Mouse (Mus musculus): ENCODE measurements at regions not wholly inside any gene's neighbourhood (a gene's known extent, or its start where the extent isn't known, plus 50 kb on each side); places are given as distances from the start of the nearest gene placed in this dataset.

DNA sequence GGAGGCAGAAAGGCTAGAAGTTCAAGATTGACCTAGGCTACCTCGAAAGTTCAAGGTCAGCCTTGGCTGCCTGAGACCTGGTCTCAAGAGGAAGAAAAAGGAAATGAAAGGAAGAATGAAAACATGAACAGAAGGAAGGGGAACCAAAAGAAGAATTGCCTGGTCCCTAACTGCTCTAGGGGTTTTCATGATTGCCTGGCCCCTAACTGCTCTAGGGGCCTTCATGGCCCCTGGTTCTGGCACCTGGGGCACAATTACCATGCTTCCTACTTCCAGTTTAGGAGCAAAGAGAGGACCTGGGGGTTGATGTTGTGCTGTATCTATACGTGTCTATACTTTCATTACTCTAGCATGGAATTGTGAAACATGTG is 132.8 kb downstream of the Cd24a start:
- no peak for DNase-seq (ENCODE audit: extremely low read depth, low read depth, low spot score)
- TF ChIP-seq POLR2A (IDR thresholded peaks at IDR 0.05; ENCODE audit: extremely low read depth, insufficient read depth, low read length) (no peak), CTCF (IDR thresholded peaks at IDR 0.05; ENCODE audit: low read depth, low read length) (no peak)

DNA sequence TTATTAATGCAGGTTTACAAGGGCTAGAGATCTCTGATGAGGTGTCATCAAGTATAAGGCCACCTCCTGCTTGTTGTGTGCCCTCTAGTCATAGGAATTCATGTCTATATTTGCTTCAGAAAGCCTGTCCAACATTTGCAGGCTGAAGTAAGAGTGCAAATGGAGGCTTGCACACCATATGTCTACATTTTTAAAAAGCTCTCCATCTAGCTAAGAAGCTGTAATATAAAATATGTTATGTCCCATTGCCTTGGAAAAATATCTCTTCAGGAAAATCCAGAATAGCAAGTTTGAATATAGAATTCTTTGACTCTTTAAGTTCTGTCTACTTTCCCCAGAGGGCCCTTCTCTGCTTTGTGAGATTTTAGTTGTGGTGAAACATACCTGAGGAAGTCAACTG is 134.6 kb downstream of the Cd24a start:
- Histone ChIP-seq H3K36me3 (ENCODE audit: control insufficient read depth, insufficient read depth, low read length) (no peaks in the 10 kb centered on the region), H3K9ac (ENCODE audit: low read depth, low read length) (no peak overlapping the region), H3K27ac (replicated peaks; ENCODE audit: insufficient read depth, low read depth, low read length) (no peak overlapping the region), H3K4me1 (ENCODE audit: control insufficient read depth, insufficient read depth, low read length) (peaks cover 17% of the 10 kb centered on the region), H3K27me3 (ENCODE audit: control insufficient read depth, insufficient read depth, low read length) (no peaks in the 10 kb centered on the region), H3K4me3 (ENCODE audit: insufficient read depth, low read depth, low read length) (no peak overlapping the region), H3K79me2 (ENCODE audit: control insufficient read depth, insufficient read depth, low read length) (no peaks in the 10 kb centered on the region)
- no peak for TF ChIP-seq CTCF (IDR thresholded peaks at IDR 0.05; ENCODE audit: low read depth, low read length)
- TF ChIP-seq POLR2A (IDR thresholded peaks at IDR 0.05; ENCODE audit: extremely low read depth, insufficient read depth, low read length) = no peak
- no peak for DNase-seq (ENCODE audit: extremely low read depth, low read depth, low spot score)

More for the DNA sequence above, 132.8 kb downstream of the Cd24a start:
- Histone ChIP-seq H3K79me2 (ENCODE audit: control insufficient read depth, insufficient read depth, low read length) (no peaks in the 10 kb centered on the region), H3K27ac (replicated peaks; ENCODE audit: insufficient read depth, low read depth, low read length) (no peak overlapping the region), H3K9ac (ENCODE audit: low read depth, low read length) (no peak overlapping the region), H3K4me3 (ENCODE audit: insufficient read depth, low read depth, low read length) (no peak overlapping the region), H3K27me3 (ENCODE audit: control insufficient read depth, insufficient read depth, low read length) (no peaks in the 10 kb centered on the region), H3K4me1 (ENCODE audit: control insufficient read depth, insufficient read depth, low read length) (peaks cover 18% of the 10 kb centered on the region), H3K36me3 (ENCODE audit: control insufficient read depth, insufficient read depth, low read length) (no peaks in the 10 kb centered on the region)
- WGBS = 92% methylated on average over 2 of the region's 2 CpGs

DNA sequence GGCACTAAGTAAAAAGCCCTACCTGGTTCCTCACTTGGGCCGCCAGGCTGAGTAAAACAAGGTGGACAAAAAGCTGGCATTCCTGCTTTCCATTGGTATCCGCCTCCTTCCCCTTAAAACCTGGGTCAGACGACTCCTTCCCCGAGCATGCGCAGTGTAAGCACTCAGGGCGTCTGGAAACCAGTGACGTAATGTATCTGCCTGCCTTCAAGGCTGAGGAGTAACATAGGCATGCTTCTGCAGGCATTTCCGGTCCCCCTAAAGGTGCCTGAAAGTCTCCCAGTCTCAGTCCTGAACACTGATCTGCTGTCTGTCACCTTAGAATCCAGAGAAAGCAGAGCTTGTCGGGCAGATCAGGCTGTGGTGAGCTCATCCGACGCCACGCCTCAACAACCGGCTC is 140.7 kb downstream of the Cd24a start:
- Histone ChIP-seq H3K4me1 (ENCODE audit: control insufficient read depth, insufficient read depth, low read length) (no peaks in the 10 kb centered on the region), H3K9ac (ENCODE audit: low read depth, low read length) (no peak overlapping the region), H3K79me2 (ENCODE audit: control insufficient read depth, insufficient read depth, low read length) (no peaks in the 10 kb centered on the region), H3K4me3 (ENCODE audit: insufficient read depth, low read depth, low read length) (no peak overlapping the region), H3K27ac (replicated peaks; ENCODE audit: insufficient read depth, low read depth, low read length) (no peak overlapping the region), H3K36me3 (ENCODE audit: control insufficient read depth, insufficient read depth, low read length) (no peaks in the 10 kb centered on the region), H3K27me3 (ENCODE audit: control insufficient read depth, insufficient read depth, low read length) (no peaks in the 10 kb centered on the region)
- 86% methylated on average over 13 of the region's 13 CpGs for WGBS
- DNase-seq (ENCODE audit: extremely low read depth, low read depth, low spot score) = no peak
- TF ChIP-seq POLR2A (IDR thresholded peaks at IDR 0.05; ENCODE audit: extremely low read depth, insufficient read depth, low read length) (no peak), CTCF (IDR thresholded peaks at IDR 0.05; ENCODE audit: low read depth, low read length) (no peak)

DNA sequence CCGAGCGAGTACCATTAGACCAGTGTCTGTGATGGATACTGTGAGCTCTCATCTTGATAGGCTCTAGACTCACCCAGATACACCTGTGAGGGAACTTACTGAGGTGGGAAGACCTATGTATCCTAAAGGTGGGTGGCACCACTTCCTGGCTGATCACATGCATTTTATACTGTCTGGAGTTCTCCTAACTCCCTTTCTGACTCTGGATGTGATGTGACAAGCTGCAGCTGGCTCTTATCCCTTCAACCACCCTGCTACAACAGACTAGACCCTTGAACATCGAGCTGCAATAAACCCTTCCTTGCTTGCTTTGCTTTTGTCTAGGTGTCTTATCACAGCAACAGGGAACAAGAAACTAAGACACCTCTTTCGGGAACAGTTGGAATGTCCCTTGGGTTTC is 143.3 kb downstream of the Cd24a start:
- H3K27ac ChIP-seq (replicated peaks; ENCODE audit: insufficient read depth, low read depth, low read length) = no peak overlapping the region
- no peaks in the 10 kb centered on the region for H3K79me2 ChIP-seq (ENCODE audit: control insufficient read depth, insufficient read depth, low read length)
- WGBS = 86% methylated on average over 4 of the region's 4 CpGs
- H3K27me3 ChIP-seq (ENCODE audit: control insufficient read depth, insufficient read depth, low read length) = no peaks in the 10 kb centered on the region
- no peaks in the 10 kb centered on the region for H3K4me1 ChIP-seq (ENCODE audit: control insufficient read depth, insufficient read depth, low read length)
- TF ChIP-seq POLR2A (IDR thresholded peaks at IDR 0.05; ENCODE audit: extremely low read depth, insufficient read depth, low read length) (no peak), CTCF (IDR thresholded peaks at IDR 0.05; ENCODE audit: low read depth, low read length) (no peak)
- H3K4me3 ChIP-seq (ENCODE audit: insufficient read depth, low read depth, low read length) = no peak overlapping the region
- no peaks in the 10 kb centered on the region for H3K36me3 ChIP-seq (ENCODE audit: control insufficient read depth, insufficient read depth, low read length)
- DNase-seq (ENCODE audit: extremely low read depth, low read depth, low spot score) = no peak
- no peak overlapping the region for H3K9ac ChIP-seq (ENCODE audit: low read depth, low read length)

DNA sequence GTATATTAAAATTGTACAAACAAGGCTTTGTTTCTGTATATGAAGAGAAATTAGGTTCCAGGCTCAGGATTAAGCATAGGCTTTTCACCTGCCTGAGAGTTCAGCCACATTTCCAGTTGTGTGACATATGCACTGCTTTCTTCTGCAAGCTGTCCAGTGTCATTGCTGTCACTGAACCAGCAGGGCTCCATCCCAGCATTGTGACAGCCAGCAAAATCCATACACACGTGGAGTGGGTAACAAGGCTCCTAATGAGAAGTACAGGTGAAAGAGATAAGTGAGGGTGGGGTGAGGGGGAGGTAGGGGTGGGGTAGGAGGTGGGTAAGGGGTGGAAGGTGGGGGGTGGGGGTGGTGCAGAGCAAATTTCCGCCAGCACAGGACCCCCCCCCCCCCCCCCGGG is 144.1 kb downstream of the Cd24a start:
- Histone ChIP-seq H3K27ac (replicated peaks; ENCODE audit: insufficient read depth, low read depth, low read length) (no peak overlapping the region), H3K27me3 (ENCODE audit: control insufficient read depth, insufficient read depth, low read length) (no peaks in the 10 kb centered on the region), H3K79me2 (ENCODE audit: control insufficient read depth, insufficient read depth, low read length) (no peaks in the 10 kb centered on the region), H3K4me1 (ENCODE audit: control insufficient read depth, insufficient read depth, low read length) (no peaks in the 10 kb centered on the region), H3K36me3 (ENCODE audit: control insufficient read depth, insufficient read depth, low read length) (no peaks in the 10 kb centered on the region), H3K9ac (ENCODE audit: low read depth, low read length) (no peak overlapping the region), H3K4me3 (ENCODE audit: insufficient read depth, low read depth, low read length) (no peak overlapping the region)
- no peak for DNase-seq (ENCODE audit: extremely low read depth, low read depth, low spot score)
- no peak for TF ChIP-seq POLR2A (IDR thresholded peaks at IDR 0.05; ENCODE audit: extremely low read depth, insufficient read depth, low read length)
- TF ChIP-seq CTCF (IDR thresholded peaks at IDR 0.05; ENCODE audit: low read depth, low read length) = no peak
- WGBS = 19% methylated on average over 3 of the region's 3 CpGs

DNA sequence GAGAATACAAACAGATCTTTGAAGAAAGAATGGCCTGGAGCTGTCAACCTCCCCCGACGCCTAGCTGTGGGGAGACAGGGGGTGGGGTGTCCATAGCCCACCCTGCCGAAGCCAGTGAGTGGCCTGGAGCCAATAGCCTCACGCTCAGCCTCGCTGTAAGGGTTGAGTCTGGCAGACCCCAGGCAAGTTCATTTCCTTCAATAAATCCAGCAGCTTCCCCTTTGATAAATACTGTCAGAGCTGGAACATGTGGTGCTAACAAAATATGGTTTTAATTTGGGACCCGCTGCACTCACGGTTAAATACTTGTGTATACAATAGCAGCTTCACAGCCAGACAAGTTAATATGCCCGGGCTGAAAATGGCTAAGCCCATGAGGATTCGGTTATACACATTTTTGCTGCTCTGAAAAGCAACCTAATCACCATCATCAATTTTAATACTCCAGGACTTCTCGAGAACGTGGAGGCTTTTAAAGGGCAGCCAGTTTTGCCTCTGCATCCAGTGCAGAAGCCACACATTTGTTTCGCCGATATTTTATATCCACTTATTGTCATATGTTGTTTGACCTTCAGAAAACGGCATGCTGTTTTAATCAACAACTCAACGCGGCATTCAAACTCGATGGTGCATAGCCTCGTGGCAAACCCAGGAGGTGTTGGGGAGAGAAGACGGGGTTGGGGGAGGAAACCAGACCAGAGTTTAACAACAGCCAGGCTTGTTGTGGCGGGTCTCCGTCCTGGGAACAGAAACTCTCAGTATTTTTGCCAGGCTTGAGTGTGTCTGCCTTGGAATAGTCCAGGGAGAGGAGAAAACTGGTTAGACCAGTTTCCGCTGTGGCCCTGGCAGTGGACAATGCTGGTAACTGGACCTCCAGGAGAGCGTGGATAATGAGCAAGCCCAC is 144.9 kb downstream of the Cd24a start:
- Histone ChIP-seq H3K27ac (replicated peaks; ENCODE audit: insufficient read depth, low read depth, low read length) (no peak overlapping the region), H3K9ac (ENCODE audit: low read depth, low read length) (0 out of 2 replicates have a peak overlapping the region, but pooled peaks have one; percentile 0), H3K79me2 (ENCODE audit: control insufficient read depth, insufficient read depth, low read length) (no peaks in the 10 kb centered on the region), H3K4me1 (ENCODE audit: control insufficient read depth, insufficient read depth, low read length) (no peaks in the 10 kb centered on the region), H3K4me3 (ENCODE audit: insufficient read depth, low read depth, low read length) (0 out of 2 replicates have a peak overlapping the region, but pooled peaks have one; percentile 1), H3K27me3 (ENCODE audit: control insufficient read depth, insufficient read depth, low read length) (no peaks in the 10 kb centered on the region), H3K36me3 (ENCODE audit: control insufficient read depth, insufficient read depth, low read length) (no peaks in the 10 kb centered on the region)
- DNase-seq (ENCODE audit: extremely low read depth, low read depth, low spot score) = no peak
- TF ChIP-seq CTCF (IDR thresholded peaks at IDR 0.05; ENCODE audit: low read depth, low read length) = no peak
- TF ChIP-seq POLR2A (IDR thresholded peaks at IDR 0.05; ENCODE audit: extremely low read depth, insufficient read depth, low read length) = no peak
- WGBS = 27% methylated on average over 23 of the region's 23 CpGs
